Mouse (Mus musculus) neutrophil, adult 5-6 weeks (primary cell): ENCODE measurements around the gene Il17d. TPM values are rescaled to one million over a fixed set of nuclear protein-coding genes. Genes with fewer than 3 reads are reported as not detected.

Source experiments
- ATAC-seq: fragments of 151-379, 151-347 bp; 2 replicates; pipeline ENCODE4 v1.8.0; 2017; ENCODE audit warnings: mild to moderate bottlenecking, moderate TSS enrichment; ENCODE audit not compliant: insufficient number of reproducible peaks, poor library complexity, low FRiP score, severe bottlenecking; ENCODE audit errors: extremely low read depth
- total RNA-seq: library from RNA; stranded (forward); fragments of 200-1000 nt; gene quantifications from 2 replicates; pipeline ENCODE4 v1.2.3, GENCODE M21; 2017

The Il17d gene
- total RNA-seq, 1 experiment from 2014 or later, result not detected

DNA sequence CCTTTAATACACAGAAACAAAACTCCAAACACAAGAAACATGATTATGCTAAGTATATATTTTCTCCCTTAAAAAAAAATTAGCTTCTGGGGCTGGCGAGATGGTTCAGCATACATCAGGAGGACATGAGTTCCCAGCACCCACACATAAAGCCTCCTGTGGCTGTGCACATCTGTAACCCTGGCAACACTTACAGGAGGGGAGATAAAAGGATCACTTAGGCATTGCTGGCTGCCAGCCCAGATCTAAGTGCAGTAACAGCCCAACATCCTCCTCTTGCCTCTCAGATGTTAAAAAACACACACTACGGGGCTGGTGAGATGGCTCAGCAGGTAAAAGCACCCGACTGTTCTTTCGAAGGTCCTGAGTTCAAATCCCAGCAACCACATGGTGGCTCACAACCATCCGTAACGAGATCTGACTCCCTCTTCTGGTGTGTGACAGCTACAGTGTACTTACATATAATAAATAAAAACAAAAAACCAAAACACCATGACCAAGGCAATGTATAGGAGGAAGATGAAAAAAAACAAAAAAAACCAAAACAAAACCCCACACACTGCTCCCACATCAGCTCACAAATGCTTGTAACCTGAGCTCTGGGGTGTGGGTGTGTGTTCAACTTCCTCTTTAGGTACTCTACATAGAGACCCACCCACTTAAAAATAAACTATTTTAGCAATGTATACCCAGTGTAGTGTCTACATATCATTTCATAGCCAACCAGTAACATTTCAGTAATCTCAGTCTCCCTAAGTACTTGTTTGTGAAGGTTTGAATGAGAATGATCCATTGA, 50.4 kb downstream of the Il17d start:
- ATAC-seq, result no peak

DNA sequence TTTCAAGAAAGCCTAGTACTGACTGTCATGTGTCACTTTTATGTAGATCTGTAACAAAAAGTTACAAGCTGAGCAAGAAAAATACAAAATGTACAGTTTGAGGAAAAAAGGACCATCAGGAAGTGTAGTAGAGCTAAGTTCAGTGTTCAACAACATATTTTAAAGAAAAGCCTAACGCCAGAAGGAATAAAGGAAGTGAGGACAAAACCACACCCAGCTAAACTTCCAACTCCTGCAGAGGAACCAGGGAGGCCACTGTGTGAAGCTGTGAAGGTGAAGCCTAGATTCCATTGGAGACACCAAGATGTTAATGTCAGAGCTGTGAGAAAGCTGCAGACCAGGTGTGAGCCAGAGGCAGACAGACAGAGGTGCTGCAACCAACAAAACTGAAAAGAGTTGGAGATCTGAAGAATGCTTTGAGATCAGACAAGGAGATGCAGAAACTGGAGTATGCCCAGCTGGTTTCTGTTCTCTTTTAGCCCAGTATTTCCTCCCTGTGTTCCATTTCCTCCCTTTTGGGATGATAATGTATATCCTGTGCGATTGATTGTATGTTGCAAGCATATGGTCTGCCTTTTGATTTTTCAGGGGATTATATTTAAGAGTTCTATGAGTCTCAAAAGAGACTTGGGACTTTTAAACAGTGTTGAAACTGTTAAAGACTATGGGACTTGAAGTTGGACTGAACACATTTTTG, 51.9 kb downstream of the Il17d start:
- no peak for ATAC-seq

GRCm38 (mm10) chr14:57591830-57592229, 67.3 kb downstream of the Il17d start:
- no peak for ATAC-seq

Other genes with a start within 250 kb of the Il17d start
- gene Cryl1, start 126.2 kb upstream of the Il17d start, total RNA-seq, result 7.2 and 8.7 TPM in 2 replicates
- gene Ift88, start 100.7 kb upstream of the Il17d start, total RNA-seq, result 5.6 and 5.8 TPM in 2 replicates
- gene Eef1akmt1, start 46.8 kb downstream of the Il17d start, total RNA-seq, result 2.7 and 4.2 TPM in 2 replicates
- gene Xpo4, start 140.7 kb downstream of the Il17d start, total RNA-seq, result 23.9 and 27.1 TPM in 2 replicates
- gene Gm49361, start 221.3 kb downstream of the Il17d start, total RNA-seq, result not detected in 2 replicates
- gene Lats2, start 233.6 kb downstream of the Il17d start, total RNA-seq, result 58.7 and 59.2 TPM in 2 replicates